Mouse (Mus musculus) central nervous system, embryonic 11.5 days (tissue): ENCODE results near the gene 6720489N17Rik. TPM values are rescaled to one million over a fixed set of nuclear protein-coding genes. Genes with fewer than 3 reads are reported as not detected.

Experiments
- polyA plus RNA-seq: library from polyadenylated mRNA; depleted of rRNA; stranded (reverse); fragments of >200 nt; gene quantifications from 2 replicates; pipeline ENCODE4 v1.2.3, GENCODE M21; 2012; rRNA removed

The 6720489N17Rik gene
- 4.2 and 9.9 TPM in 2 replicates for polyA plus RNA-seq

GRCm38 (mm10) chr13:62623577-62624276 is at the start of gene 6720489N17Rik:
TSS of gene 6720489N17Rik (minus strand) at chr13:62624182.

DNA sequence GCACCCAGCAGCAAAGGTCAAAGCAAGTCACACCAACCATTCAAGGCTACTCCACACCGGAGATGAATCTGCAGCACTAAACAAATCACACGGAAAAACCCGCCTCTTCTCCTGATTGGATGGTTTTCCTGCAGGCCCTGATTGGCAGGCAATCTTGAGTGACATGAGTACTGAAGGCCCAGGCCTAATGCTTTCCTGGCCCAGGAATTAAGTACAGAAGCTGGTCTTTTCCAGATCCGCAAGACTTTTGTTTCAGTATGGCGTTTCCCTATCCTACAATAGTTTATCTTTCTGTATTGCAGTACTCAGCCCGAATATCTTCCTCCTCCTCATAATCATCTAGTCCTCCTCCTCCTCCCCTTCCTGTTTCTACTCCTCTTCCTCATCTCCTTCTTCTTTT is 52.9 kb downstream of the 6720489N17Rik start, which contains the start of gene Zfp934:
Gene Zfp934 (minus strand): TSS at position 101 of the 400 bp plus-strand sequence.

GRCm38 (mm10) chr13:62558189-62559110 is 65.5 kb downstream of the 6720489N17Rik start, which contains the start of gene Zfp935:
TSS of gene Zfp935 (minus strand) at chr13:62558511.

Other genes starting within 250 kb of the 6720489N17Rik start
- 0.82 and 2.3 TPM in 2 replicates for gene Gm3604, start 241.0 kb downstream of the 6720489N17Rik start, polyA plus RNA-seq
- gene Gm49359, start 157.3 kb downstream of the 6720489N17Rik start, polyA plus RNA-seq, result 4.8 and 9.6 TPM in 2 replicates
- gene Zfp935, start 65.7 kb downstream of the 6720489N17Rik start, polyA plus RNA-seq, result not detected in 2 replicates
- gene Zfp934, start 53.0 kb downstream of the 6720489N17Rik start, polyA plus RNA-seq, result 9.7 and 17.0 TPM in 2 replicates
- gene Platr25, start 136.5 kb upstream of the 6720489N17Rik start, polyA plus RNA-seq, result 17.7 and 28.9 TPM in 2 replicates
- 2.3 and 5.7 TPM in 2 replicates for gene Gm5141, start 161.6 kb upstream of the 6720489N17Rik start, polyA plus RNA-seq
- gene Fbp2, start 234.2 kb upstream of the 6720489N17Rik start, polyA plus RNA-seq, result 0.16 TPM in 1 of 2 replicates, not detected in the other